8 mouse cellular contexts compared by ENCODE assay signal in the genomic region with DNA sequence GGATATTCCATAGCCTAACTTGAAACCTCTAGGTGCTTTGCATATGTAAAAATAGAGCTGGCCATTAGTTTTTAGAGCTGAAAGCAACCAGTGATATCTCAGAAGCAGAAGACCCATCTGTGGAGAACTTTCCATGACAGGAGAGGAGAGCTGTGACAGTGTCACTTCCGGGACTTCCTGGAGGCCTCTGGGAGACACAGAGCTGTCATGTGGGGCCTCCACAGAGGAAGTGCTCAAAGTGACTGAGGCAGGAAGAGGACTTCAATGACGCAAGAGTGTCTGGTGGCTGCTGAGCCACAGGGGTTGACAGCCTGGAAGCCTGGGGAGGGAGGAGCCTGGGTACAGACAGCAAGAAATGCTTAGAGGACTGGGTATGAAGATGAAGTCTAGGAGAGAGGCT. TPM values are rescaled to one million over a fixed set of nuclear protein-coding genes. Genes with fewer than 3 reads are reported as not detected.
DNase-seq lines count a peak whose midpoint lies in the region; ATAC-seq and TF ChIP-seq lines count a peak whose summit lies in the region.

No protein-coding gene starts in this region.

- peaks cover 0 to 87% of the 10 kb centered on the region in 2 experiments; a peak in 3 of 4 replicates for H3K36me3 ChIP-seq in MEL (ENCODE audit: control insufficient read depth in 1 of 2, insufficient read depth in 2 of 2, low read length in 2 of 2)
- no peaks in the 10 kb centered on the region for H3K36me3 ChIP-seq in kidney, postnatal 0 days (ENCODE audit: insufficient read depth, low read length)

- no peak for TF ChIP-seq RAD21 in MEL (IDR thresholded peaks at IDR 0.05; ENCODE audit: low read depth, low read length)

- no peaks in the 10 kb centered on the region for H3K9me3 ChIP-seq in MEL (replicated peaks; ENCODE audit: insufficient read depth, low read length)
- H3K9me3 ChIP-seq in kidney, postnatal 0 days (replicated peaks; ENCODE audit: low read length): no peaks in the 10 kb centered on the region

- intact Hi-C loops in left cerebral cortex, postnatal 4 days (cut with DNase I): no loop called here

- TF ChIP-seq EP300 in MEL (IDR thresholded peaks at IDR 0.05; ENCODE audit: low read depth in 1 of 2, low read length in 2 of 2): no peak; a peak in 2 of 4 replicates

- no peaks in the 10 kb centered on the region for H3K27me3 ChIP-seq in MEL (ENCODE audit: control insufficient read depth in 1 of 2, insufficient read depth in 2 of 2, low read length in 2 of 2)
- H3K27me3 ChIP-seq in kidney, postnatal 0 days (ENCODE audit: insufficient read depth, low read length): no peaks in the 10 kb centered on the region

- peaks cover 72 to 90% of the 10 kb centered on the region in 2 experiments for H3K4me1 ChIP-seq in MEL (ENCODE audit: control insufficient read depth in 1 of 2, insufficient read depth in 2 of 2, low read length in 2 of 2)
- H3K4me1 ChIP-seq in cortical plate, adult 2 months (ENCODE audit: control insufficient read depth, insufficient read depth, low read length): peaks cover 3% of the 10 kb centered on the region
- H3K4me1 ChIP-seq in kidney, postnatal 0 days (replicated peaks; ENCODE audit: insufficient read depth, low read length): no peaks in the 10 kb centered on the region

- peaks cover 74% of the 10 kb centered on the region for H3K79me2 ChIP-seq in MEL (ENCODE audit: control insufficient read depth, insufficient read depth, low read length, poor library complexity)

- DNase-seq in MEL (ENCODE audit: low read depth, low spot score): peak; percentile 89
- peak; percentile 57 for DNase-seq in kidney, postnatal 0 days (ENCODE audit: low spot score)
- DNase-seq in ovary, adult 18-20 months (ENCODE audit: low spot score): no peak
- DNase-seq in layer of hippocampus, adult 2 months (ENCODE audit: low spot score in 2 of 2): no peak
- DNase-seq in layer of hippocampus, postnatal 14 days (ENCODE audit: low spot score in 2 of 2): no peak
- DNase-seq in left cerebral cortex, postnatal 4 days: no peak

- peak overlapping the region; percentile 67 for H3K27ac ChIP-seq in MEL (ENCODE audit: control insufficient read depth, low read depth, low read length)
- H3K27ac ChIP-seq in cortical plate, adult 2 months (ENCODE audit: insufficient read depth, low read length): 0 out of 2 replicates have a peak overlapping the region, but pooled peaks have one; percentile 26
- H3K27ac ChIP-seq in kidney, postnatal 0 days: no peak overlapping the region
- no peak overlapping the region for H3K27ac ChIP-seq in layer of hippocampus, adult 2 months

- no peak for TF ChIP-seq CTCF in MEL (IDR thresholded peaks at IDR 0.05 in 2 of 3, conservative IDR thresholded peaks at IDR 0.05 in 1 of 3; ENCODE audit: control insufficient read depth in 1 of 3, insufficient read depth in 1 of 3, low read depth in 2 of 3, low read length in 3 of 3, poor library complexity in 1 of 3, severe bottlenecking in 1 of 3)
- TF ChIP-seq CTCF in cortical plate, adult 2 months (IDR thresholded peaks at IDR 0.05; ENCODE audit: extremely low read depth, insufficient read depth, low read length): no peak
- no peak for TF ChIP-seq CTCF in kidney, postnatal 0 days (IDR thresholded peaks at IDR 0.05; ENCODE audit: low read depth)
- TF ChIP-seq CTCF in layer of hippocampus, adult 2 months (conservative IDR thresholded peaks at IDR 0.05): no peak

- H3K4me3 ChIP-seq in MEL (ENCODE audit: control insufficient read depth in 1 of 2, insufficient read depth in 1 of 2, low read depth in 2 of 2, low read length in 2 of 2): no peak overlapping the region
- H3K4me3 ChIP-seq in cortical plate, adult 2 months (ENCODE audit: insufficient read depth, low read length): no peak overlapping the region
- no peak overlapping the region for H3K4me3 ChIP-seq in kidney, postnatal 0 days (replicated peaks; ENCODE audit: low read depth, low read length)
- H3K4me3 ChIP-seq in layer of hippocampus, adult 2 months: no peak overlapping the region

- ATAC-seq in kidney, postnatal 0 days (replicated peaks; ENCODE audit: low FRiP score, low read depth): 0 out of 2 replicates have a peak, but pooled peaks have one; percentile 33
- ATAC-seq in megakaryocyte-erythroid progenitor cell, adult 5-6 weeks (replicated peaks; ENCODE audit: low FRiP score, low TSS enrichment, poor library complexity, severe bottlenecking): peak; percentile 51

- no peak overlapping the region for H3K4me2 ChIP-seq in kidney, postnatal 0 days (ENCODE audit: low read length)

- 48% methylated on average over 2 of the region's 2 CpGs for WGBS in kidney, postnatal 0 days

- H3K9ac ChIP-seq in MEL (ENCODE audit: control insufficient read depth, low read depth, low read length, poor library complexity, severe bottlenecking): peak overlapping the region; percentile 8; the same call in 1 of the 2 replicates
- no peak overlapping the region for H3K9ac ChIP-seq in kidney, postnatal 0 days (ENCODE audit: low read depth, low read length)

- TF ChIP-seq POLR2A in MEL (IDR thresholded peaks at IDR 0.05; ENCODE audit: control insufficient read depth in 1 of 2, insufficient read depth in 1 of 2, low read depth in 1 of 2, low read length in 2 of 2, poor library complexity in 1 of 2): peak in 1 of 2 experiments; percentile 25; a peak in 1 of 4 replicates
- TF ChIP-seq POLR2A in cortical plate, adult 2 months (IDR thresholded peaks at IDR 0.05; ENCODE audit: extremely low read depth, insufficient read depth, low read length): no peak

TF ChIP-seq in MEL, 35 proteins besides CTCF, POLR2A, EP300 and RAD21:
- TF ChIP-seq NELFE (IDR thresholded peaks at IDR 0.05; ENCODE audit: low read depth, low read length): no peak
- 0 out of 2 replicates have a peak, but pooled peaks have one; percentile 27 for TF ChIP-seq TBP (IDR thresholded peaks at IDR 0.05; ENCODE audit: low read depth, low read length)
- TF ChIP-seq KAT2A (conservative IDR thresholded peaks at IDR 0.05; ENCODE audit: low read depth, low read length): no peak
- peak; percentile 74 for TF ChIP-seq MXI1 (IDR thresholded peaks at IDR 0.05; ENCODE audit: low read depth, low read length)
- 0 out of 2 replicates have a peak, but pooled peaks have one; percentile 39 for TF ChIP-seq MYC (IDR thresholded peaks at IDR 0.05; ENCODE audit: low read depth, low read length)
- no peak for TF ChIP-seq NRF1 (IDR thresholded peaks at IDR 0.05; ENCODE audit: insufficient read depth, low read depth, low read length, poor library complexity, severe bottlenecking)
- TF ChIP-seq MYB (IDR thresholded peaks at IDR 0.05; ENCODE audit: low read depth, low read length): no peak
- TF ChIP-seq USF1 (IDR thresholded peaks at IDR 0.05; ENCODE audit: low read depth, low read length): peak; percentile 87
- no peak for TF ChIP-seq CHD1 (IDR thresholded peaks at IDR 0.05; ENCODE audit: low read depth, low read length)
- TF ChIP-seq SIN3A (IDR thresholded peaks at IDR 0.05; ENCODE audit: low read length): peak; percentile 74; the same call in 1 of the 2 replicates
- TF ChIP-seq POLR2AphosphoS5 (IDR thresholded peaks at IDR 0.05; ENCODE audit: borderline replicate concordance, low read depth, low read length): no peak
- TF ChIP-seq SMC3 (IDR thresholded peaks at IDR 0.05; ENCODE audit: low read depth, low read length): no peak
- no peak for TF ChIP-seq USF2 (IDR thresholded peaks at IDR 0.05; ENCODE audit: borderline replicate concordance in 1 of 2, insufficient read depth in 1 of 2, low read depth in 1 of 2, low read length in 2 of 2)
- TF ChIP-seq CHD2 (IDR thresholded peaks at IDR 0.05; ENCODE audit: low read length): no peak
- no peak for TF ChIP-seq ZKSCAN1 (IDR thresholded peaks at IDR 0.05; ENCODE audit: low read depth, low read length)
- peak; percentile 83 for TF ChIP-seq ETS1 (IDR thresholded peaks at IDR 0.05; ENCODE audit: low read depth, low read length)
- no peak for TF ChIP-seq MAZ (IDR thresholded peaks at IDR 0.05; ENCODE audit: low read depth, low read length)
- TF ChIP-seq HCFC1 (IDR thresholded peaks at IDR 0.05; ENCODE audit: low read depth, low read length): peak; percentile 73
- peak; percentile 88 for TF ChIP-seq ELF1 (IDR thresholded peaks at IDR 0.05; ENCODE audit: low read depth, low read length)
- peak; percentile 64; the same call in 1 of the 2 replicates for TF ChIP-seq MAX (IDR thresholded peaks at IDR 0.05; ENCODE audit: low read length)
- TF ChIP-seq JUND (IDR thresholded peaks at IDR 0.05; ENCODE audit: low read depth, low read length): no peak
- TF ChIP-seq POLR2AphosphoS2 (IDR thresholded peaks at IDR 0.05; ENCODE audit: low read length): no peak
- no peak for TF ChIP-seq GABPA (IDR thresholded peaks at IDR 0.05; ENCODE audit: low read depth, low read length)

RNA-seq across cellular contexts. Expression of a gene that starts 6.2 kb away (rescaled TPM):
- 69.4 and 73.0 TPM in 2 replicates for total RNA-seq in MEL (2012; rRNA removed)
- 10 to 100 TPM in 1 of 2 experiments, not detected in 1; 71.3 TPM for polyA plus RNA-seq in MEL (2012; ENCODE audit: insufficient read depth in 1 of 2, insufficient read length in 2 of 2, low read depth in 1 of 2, low replicate concordance in 2 of 2, missing spikeins in 1 of 2)
- 18.2 and 18.3 TPM in 2 replicates for polyA plus RNA-seq in cortical plate, adult 2 months (2012; rRNA removed)
- polyA plus RNA-seq in kidney, postnatal 0 days (2015; fragmentation: Nextera tagmentation; extraction: Ambion mirVana): 4.0 and 6.6 TPM in 2 replicates
- total RNA-seq in megakaryocyte-erythroid progenitor cell, adult 5-6 weeks (2014; fragmentation: Nextera tagmentation): 86.4 and 96.9 TPM in 2 replicates
- 48.1 and 59.8 TPM in 2 replicates for total RNA-seq in megakaryocyte-erythroid progenitor cell, adult 5-6 weeks (2017)
- 10 to 100 TPM; 14.1 to 21.0 TPM for total RNA-seq in layer of hippocampus, adult 2 months (2021)
- total RNA-seq in layer of hippocampus, postnatal 14 days (2021): 10 to 100 TPM; 21.0 to 21.3 TPM
- total RNA-seq in left cerebral cortex, postnatal 4 days (2021): 10 to 100 TPM; 10.2 to 10.7 TPM

RNA-seq across cellular contexts. Expression of a gene that starts 52.7 kb away (rescaled TPM):
- not detected in 2 replicates for total RNA-seq in MEL (2012; rRNA removed)
- not detected for polyA plus RNA-seq in MEL (2012; ENCODE audit: insufficient read depth in 1 of 2, insufficient read length in 2 of 2, low read depth in 1 of 2, low replicate concordance in 2 of 2, missing spikeins in 1 of 2)
- 293 and 323 TPM in 2 replicates for polyA plus RNA-seq in cortical plate, adult 2 months (2012; rRNA removed)
- 4.3 and 4.4 TPM in 2 replicates for polyA plus RNA-seq in kidney, postnatal 0 days (2015; fragmentation: Nextera tagmentation; extraction: Ambion mirVana)
- not detected in 2 replicates for total RNA-seq in megakaryocyte-erythroid progenitor cell, adult 5-6 weeks (2014; fragmentation: Nextera tagmentation)
- total RNA-seq in megakaryocyte-erythroid progenitor cell, adult 5-6 weeks (2017): not detected in 2 replicates
- 100 to 1,000 TPM; 100 to 105 TPM for total RNA-seq in layer of hippocampus, adult 2 months (2021)
- 10 to 100 TPM; 60.3 to 71.2 TPM for total RNA-seq in layer of hippocampus, postnatal 14 days (2021)
- 10 to 100 TPM; 92.5 to 94.7 TPM for total RNA-seq in left cerebral cortex, postnatal 4 days (2021)

Comparison
In these comparisons a context has a peak if more than half of its experiments do, and no peak if none do; other contexts are left out.
1. DNase-seq: peak in MEL (single experiment) and kidney, postnatal 0 days (single experiment); none in ovary, adult 18-20 months (single experiment), layer of hippocampus, adult 2 months (0 of 2), layer of hippocampus, postnatal 14 days (0 of 2) and left cerebral cortex, postnatal 4 days (single experiment).
2. H3K27ac ChIP-seq: peak in MEL (single experiment) and cortical plate, adult 2 months (single experiment); none in kidney, postnatal 0 days (single experiment) and layer of hippocampus, adult 2 months (single experiment).
3. RNA of a gene that starts 52.7 kb away (total RNA-seq): 100 to 105 TPM in layer of hippocampus, adult 2 months, 92.5 to 94.7 TPM in left cerebral cortex, postnatal 4 days and 60.3 to 71.2 TPM in layer of hippocampus, postnatal 14 days; not detected in megakaryocyte-erythroid progenitor cell, adult 5-6 weeks and not detected in MEL; every median in the first group is over 10 times any median in the second.